ENCODE assay signal across 8 mouse cellular contexts in genomic region chr5:64803720-64804462, GRCm38 (mm10). TPM values are rescaled to one million over a fixed set of nuclear protein-coding genes. Genes with fewer than 3 reads are reported as not detected.
DNase-seq lines count a peak whose midpoint lies in the region; ATAC-seq and TF ChIP-seq lines count a peak whose summit lies in the region.

No protein-coding gene starts in this region.

- intact Hi-C loops in left cerebral cortex, postnatal 4 days (cut with DNase I), result loop anchor here (5.0 to 10.0 kb wide), 3 partner anchors 99 to 297 kb away; no protein-coding TSS in a partner anchor

- H3K9me3 ChIP-seq in heart, embryonic 14.5 days (ENCODE audit: control insufficient read depth, low read length), result peaks cover 4% of the 10 kb centered on the region; the same call in 1 of the 2 replicates
- 0 out of 2 replicates have a peak, but pooled peaks cover 2% of the 10 kb centered on the region for H3K9me3 ChIP-seq in midbrain, embryonic 11.5 days (ENCODE audit: control insufficient read depth, low read length)
- H3K9me3 ChIP-seq in stomach, embryonic 15.5 days, result no peaks in the 10 kb centered on the region

- ATAC-seq in frontal cortex, adult (ENCODE audit: low TSS enrichment), result peak; percentile 2; the same call in 1 of the 2 replicates
- ATAC-seq in heart, embryonic 14.5 days (ENCODE audit: insufficient number of reproducible peaks, insufficient read depth, low FRiP score, low read depth), result no peak
- peak; percentile 3; the same call in 1 of the 2 replicates for ATAC-seq in midbrain, embryonic 11.5 days (ENCODE audit: low FRiP score)
- no peak for ATAC-seq in stomach, embryonic 15.5 days (ENCODE audit: insufficient read depth, low FRiP score, low read depth)

- TF ChIP-seq POLR2A in cortical plate, adult 2 months (IDR thresholded peaks at IDR 0.05; ENCODE audit: extremely low read depth, insufficient read depth, low read length), result no peak

- peak overlapping the region; percentile 100 for H3K27ac ChIP-seq in cortical plate, adult 2 months (ENCODE audit: insufficient read depth, low read length)
- peak overlapping the region; percentile 97 to 99 for H3K27ac ChIP-seq in heart, embryonic 14.5 days (replicated peaks in 1 of 2; ENCODE audit: control insufficient read depth in 1 of 2, insufficient read depth in 1 of 2, low read depth in 2 of 2, low read length in 2 of 2)
- H3K27ac ChIP-seq in midbrain, embryonic 11.5 days (ENCODE audit: low read depth, low read length), result peak overlapping the region; percentile 99
- H3K27ac ChIP-seq in stomach, embryonic 15.5 days, result peak overlapping the region; percentile 99

- H3K27me3 ChIP-seq in heart, embryonic 14.5 days (ENCODE audit: control insufficient read depth, insufficient read depth, low read length), result no peaks in the 10 kb centered on the region
- H3K27me3 ChIP-seq in midbrain, embryonic 11.5 days (ENCODE audit: control insufficient read depth, insufficient read depth, low read length), result no peaks in the 10 kb centered on the region
- no peaks in the 10 kb centered on the region for H3K27me3 ChIP-seq in stomach, embryonic 15.5 days (replicated peaks)

- peak overlapping the region; percentile 96 for H3K9ac ChIP-seq in heart, embryonic 14.5 days (ENCODE audit: low read length)
- H3K9ac ChIP-seq in midbrain, embryonic 11.5 days (ENCODE audit: low read length), result peak overlapping the region; percentile 94
- H3K9ac ChIP-seq in stomach, embryonic 15.5 days, result peak overlapping the region; percentile 98

- no peak for TF ChIP-seq CTCF in cortical plate, adult 2 months (IDR thresholded peaks at IDR 0.05; ENCODE audit: extremely low read depth, insufficient read depth, low read length)

- 1% methylated on average over 66 of the region's 69 CpGs for WGBS in heart, embryonic 14.5 days
- under 1% methylated on average over 66 of the region's 69 CpGs for WGBS in midbrain, embryonic 11.5 days
- WGBS in stomach, embryonic 15.5 days, result under 1% methylated on average over 60 of the region's 69 CpGs

- no peak for DNase-seq in frontal cortex, postnatal 36 days (ENCODE audit: low spot score in 2 of 2)
- peak; percentile 52 for DNase-seq in MN1 (ENCODE audit: low spot score)
- DNase-seq in left cerebral cortex, postnatal 4 days, result peak; percentile 69
- peak; percentile 98 for DNase-seq in midbrain, embryonic 11.5 days (ENCODE audit: low spot score, missing footprints)

- H3K4me1 ChIP-seq in cortical plate, adult 2 months (ENCODE audit: control insufficient read depth, insufficient read depth, low read length), result peaks cover 2% of the 10 kb centered on the region; the same call in 1 of the 2 replicates
- peaks cover 14 to 34% of the 10 kb centered on the region in 2 experiments for H3K4me1 ChIP-seq in heart, embryonic 14.5 days (ENCODE audit: control insufficient read depth in 2 of 2, insufficient read depth in 2 of 2, low read length in 2 of 2)
- peaks cover 28% of the 10 kb centered on the region for H3K4me1 ChIP-seq in midbrain, embryonic 11.5 days (ENCODE audit: control insufficient read depth, insufficient read depth, low read length)
- H3K4me1 ChIP-seq in stomach, embryonic 15.5 days, result peaks cover 17% of the 10 kb centered on the region; the same call in 1 of the 2 replicates

- 0 out of 2 replicates have a peak, but pooled peaks cover 3% of the 10 kb centered on the region for H3K36me3 ChIP-seq in heart, embryonic 14.5 days (ENCODE audit: control insufficient read depth, insufficient read depth, low read length)
- no peaks in the 10 kb centered on the region for H3K36me3 ChIP-seq in midbrain, embryonic 11.5 days (ENCODE audit: control insufficient read depth, insufficient read depth, low read length)
- H3K36me3 ChIP-seq in stomach, embryonic 15.5 days, result no peaks in the 10 kb centered on the region

- H3K4me2 ChIP-seq in heart, embryonic 14.5 days (ENCODE audit: low read length), result peak overlapping the region; percentile 85
- peak overlapping the region; percentile 54 for H3K4me2 ChIP-seq in midbrain, embryonic 11.5 days
- H3K4me2 ChIP-seq in stomach, embryonic 15.5 days, result peak overlapping the region; percentile 71

- H3K4me3 ChIP-seq in cortical plate, adult 2 months (ENCODE audit: insufficient read depth, low read length), result peak overlapping the region; percentile 99
- H3K4me3 ChIP-seq in heart, embryonic 14.5 days (ENCODE audit: control insufficient read depth in 1 of 2, insufficient read depth in 1 of 2, low read depth in 1 of 2, low read length in 2 of 2), result peak overlapping the region; percentile 86 to 98
- H3K4me3 ChIP-seq in midbrain, embryonic 11.5 days (ENCODE audit: low read depth, low read length), result peak overlapping the region; percentile 91
- peak overlapping the region; percentile 92 for H3K4me3 ChIP-seq in stomach, embryonic 15.5 days (replicated peaks)

RNA-seq across cellular contexts. Expression of gene Klf3, which starts 0.7 kb away (rescaled TPM):
- polyA plus RNA-seq in cortical plate, adult 2 months (2012; rRNA removed), result 18.7 TPM in 2 replicates
- 51.9 and 52.1 TPM in 2 replicates for polyA plus RNA-seq in heart, embryonic 14.5 days (2014; fragmentation: Nextera tagmentation; extraction: Ambion mirVana)
- total RNA-seq in left cerebral cortex, postnatal 4 days (2021), result 10 to 100 TPM; 29.4 to 32.5 TPM
- 34.8 and 37.7 TPM in 2 replicates for polyA plus RNA-seq in midbrain, embryonic 11.5 days (2014; fragmentation: Nextera tagmentation; extraction: Ambion mirVana)
- 103 and 104 TPM in 2 replicates for polyA plus RNA-seq in stomach, embryonic 15.5 days (2015; fragmentation: Nextera tagmentation; extraction: Ambion mirVana)

Comparison
In these comparisons a context has a peak if more than half of its experiments do, and no peak if none do; other contexts are left out.
1. ATAC-seq: peak in frontal cortex, adult (single experiment) and midbrain, embryonic 11.5 days (single experiment); none in heart, embryonic 14.5 days (single experiment) and stomach, embryonic 15.5 days (single experiment).
2. DNase-seq: peak in MN1 (single experiment), left cerebral cortex, postnatal 4 days (single experiment) and midbrain, embryonic 11.5 days (single experiment); none in frontal cortex, postnatal 36 days (0 of 2).
3. Peak in every context shown above with its lines, with median percentiles within 50 percentile points of each other: H3K27ac ChIP-seq, H3K4me3 ChIP-seq, H3K4me2 ChIP-seq and H3K9ac ChIP-seq.